Mouse (Mus musculus): Measurements from ENCODE around the gene Emx1.
"Not testable (repeated sequence)": the region's sequence is repeated elsewhere in the genome, so short reads cannot be mapped to it uniquely, and the experiment has no call there.

The Emx1 gene

DNA sequence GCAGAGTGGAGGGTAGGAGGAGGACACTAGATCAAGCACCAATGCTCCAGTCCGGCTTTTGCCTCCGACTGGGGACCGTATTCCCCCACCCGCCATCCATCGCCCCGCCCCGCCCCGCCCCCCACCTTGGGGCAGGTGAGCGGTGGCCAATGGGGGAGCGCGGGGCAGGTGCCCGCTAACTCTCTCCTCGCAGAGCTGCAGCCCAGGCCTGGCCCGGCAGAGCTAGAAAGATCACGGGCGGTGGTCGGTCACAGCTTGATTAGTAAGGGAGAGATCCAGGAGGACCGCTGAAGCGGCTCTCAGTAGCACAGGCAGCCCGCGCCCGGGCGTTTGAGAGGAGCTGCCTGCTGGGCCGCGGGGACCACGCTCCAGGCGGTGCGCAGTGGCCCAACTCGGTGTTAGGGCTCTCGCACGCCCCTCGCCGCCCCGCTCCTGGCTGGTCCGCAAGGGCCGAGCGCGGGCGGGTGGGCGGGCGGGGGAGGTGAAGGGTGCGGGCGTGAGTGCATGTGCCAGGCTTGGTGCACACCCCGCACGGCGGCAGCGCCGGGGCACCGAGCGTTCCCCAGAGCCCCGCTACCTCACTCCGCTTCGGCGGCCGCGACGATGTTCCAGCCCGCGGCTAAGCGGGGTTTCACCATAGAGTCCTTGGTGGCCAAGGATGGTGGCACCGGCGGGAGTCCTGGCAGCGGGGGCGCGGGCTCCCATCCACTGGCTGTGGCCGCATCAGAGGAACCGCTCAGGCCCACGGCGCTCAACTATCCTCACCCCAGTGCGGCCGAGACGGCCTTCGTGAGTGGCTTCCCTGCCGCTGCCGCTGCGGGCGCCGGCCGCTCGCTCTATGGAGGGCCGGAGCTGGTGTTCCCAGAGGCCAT, at the start of gene Emx1:
Emx1 (plus strand) TSS at position 99 of the 872 bp plus-strand sequence.
- DNase-seq (ENCODE audit: low spot score in 2 of 2) = peak; percentile 67 to 75

DNA sequence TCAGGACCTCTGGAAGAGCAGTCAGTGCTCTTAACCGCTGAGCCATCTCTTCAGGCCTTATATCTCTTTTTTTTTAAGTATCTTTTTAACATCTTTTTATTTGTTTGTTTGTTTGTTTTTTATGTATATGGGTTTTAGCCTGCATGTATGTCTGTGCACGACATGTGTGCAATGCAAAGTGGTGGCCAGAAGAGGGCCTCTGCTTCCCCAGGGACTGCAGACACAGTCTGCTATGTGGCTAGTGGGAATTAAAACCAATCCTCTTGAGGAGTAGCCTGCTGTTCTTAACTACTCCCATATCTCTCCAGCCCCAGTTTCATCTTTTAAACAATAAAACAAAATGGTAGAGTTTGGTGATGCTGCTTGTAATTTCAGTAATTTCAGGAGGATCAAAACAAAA, 47.7 kb upstream of the Emx1 start:
- DNase-seq (ENCODE audit: low spot score in 2 of 2) = no peak

DNA sequence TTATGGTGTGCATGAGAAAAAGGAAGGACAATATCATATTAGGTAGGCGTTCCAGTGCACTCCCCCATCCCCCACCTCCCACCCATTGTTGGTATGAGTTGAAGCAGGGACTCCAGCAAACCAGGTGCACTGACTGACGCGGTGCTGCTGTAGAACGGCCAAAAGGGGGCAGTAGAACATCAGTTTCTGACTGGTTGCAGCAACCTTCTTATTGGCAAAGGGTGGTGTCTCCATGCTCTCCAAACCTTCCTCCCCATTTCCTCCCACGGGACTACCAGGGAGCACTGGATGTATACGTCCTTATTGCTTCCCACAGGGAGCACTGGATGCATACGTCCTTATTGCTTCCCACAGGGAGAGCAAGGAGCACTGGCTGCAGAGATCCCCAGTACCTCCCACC, 46.2 kb upstream of the Emx1 start:
- peak in 1 of 2 experiments; percentile 41 for DNase-seq (ENCODE audit: low spot score in 2 of 2)

DNA sequence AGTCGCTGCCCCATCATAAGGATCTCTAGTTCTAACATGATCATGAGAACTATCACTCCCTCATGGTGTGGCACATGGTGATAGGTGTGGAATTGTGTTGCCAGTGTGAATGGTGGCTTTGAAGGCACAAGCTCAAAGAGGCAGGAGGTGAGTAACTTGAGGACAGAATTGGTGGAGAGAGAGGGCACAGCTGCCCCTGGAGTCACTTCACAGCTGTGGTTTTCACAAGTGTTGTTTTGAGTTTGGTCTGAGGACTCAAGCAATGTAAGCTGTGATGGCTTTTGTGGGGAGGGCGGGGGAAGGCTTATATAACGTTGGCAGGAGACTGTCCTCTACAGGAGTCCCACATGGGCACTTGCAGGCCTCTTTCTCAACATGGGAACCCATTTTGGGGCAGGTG, 42.8 kb upstream of the Emx1 start:
- DNase-seq (ENCODE audit: low spot score in 2 of 2) = no peak

DNA sequence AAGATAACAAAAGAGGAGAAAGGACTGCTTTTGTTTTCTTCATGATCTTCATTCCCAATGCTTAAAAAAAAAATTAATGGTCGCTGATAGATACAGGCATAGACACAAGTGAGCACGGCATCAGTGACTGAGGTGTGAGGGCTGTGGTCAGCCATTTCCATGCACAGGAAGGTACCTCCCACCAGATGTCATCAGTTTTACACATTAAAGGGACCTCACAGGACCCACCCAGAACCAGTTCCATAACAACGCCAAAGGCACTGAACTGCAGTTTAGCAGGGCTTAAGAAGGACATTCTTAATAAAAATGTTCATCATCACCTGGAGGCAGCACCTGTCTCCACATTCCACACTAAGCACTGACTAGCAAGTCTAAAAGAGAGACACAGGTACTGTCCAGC, 39.6 kb upstream of the Emx1 start:
- DNase-seq (ENCODE audit: low spot score in 2 of 2) = no peak

DNA sequence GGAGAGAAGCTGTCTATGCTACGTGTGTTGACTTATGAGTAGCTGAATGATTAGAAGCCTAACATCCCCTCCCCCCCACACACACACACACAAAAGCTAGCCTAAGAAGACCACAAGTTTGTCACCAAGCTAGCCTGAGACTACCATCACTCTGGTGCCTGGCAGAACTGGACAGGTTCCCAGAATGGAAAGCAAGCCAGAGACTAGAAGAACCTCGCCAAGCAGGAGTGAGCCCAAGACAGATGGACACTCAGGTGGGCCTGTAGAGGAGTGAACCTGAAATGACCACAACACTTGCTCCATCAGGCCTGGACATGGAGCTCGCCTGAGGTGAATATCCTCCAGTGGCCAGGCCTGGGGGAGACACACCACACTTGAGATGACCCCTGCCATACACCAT, 36.9 kb upstream of the Emx1 start:
- no peak for DNase-seq (ENCODE audit: low spot score in 2 of 2)

DNA sequence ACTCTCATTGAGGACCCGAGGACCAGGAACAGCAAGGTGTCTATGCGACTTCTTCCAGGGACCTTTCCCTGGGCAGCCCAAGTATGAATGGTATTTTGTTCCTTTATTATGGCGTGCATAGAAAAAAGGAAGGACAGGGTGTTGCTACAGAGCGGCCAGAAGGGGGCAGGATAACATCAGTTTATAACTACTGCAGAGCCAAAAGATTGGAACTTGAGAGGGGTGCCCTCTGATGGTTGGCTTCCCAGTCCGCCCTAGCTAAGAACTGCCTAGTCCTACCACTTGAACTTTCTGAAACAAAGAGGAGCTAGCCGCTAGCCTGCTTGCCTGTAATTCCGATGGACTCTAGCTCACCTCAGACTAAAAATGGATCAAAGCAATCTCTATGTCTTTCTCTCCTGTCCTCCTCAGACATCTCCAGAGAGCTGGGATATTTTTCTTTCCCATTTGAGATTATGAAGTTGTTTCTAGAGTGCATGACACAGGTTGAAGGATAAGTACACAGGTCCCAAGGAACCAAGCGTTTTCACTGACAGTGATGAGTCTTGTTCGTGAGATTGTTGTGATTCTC, 33.2 kb upstream of the Emx1 start:
- DNase-seq (ENCODE audit: low spot score in 2 of 2) = peak; percentile 73 to 77

DNA sequence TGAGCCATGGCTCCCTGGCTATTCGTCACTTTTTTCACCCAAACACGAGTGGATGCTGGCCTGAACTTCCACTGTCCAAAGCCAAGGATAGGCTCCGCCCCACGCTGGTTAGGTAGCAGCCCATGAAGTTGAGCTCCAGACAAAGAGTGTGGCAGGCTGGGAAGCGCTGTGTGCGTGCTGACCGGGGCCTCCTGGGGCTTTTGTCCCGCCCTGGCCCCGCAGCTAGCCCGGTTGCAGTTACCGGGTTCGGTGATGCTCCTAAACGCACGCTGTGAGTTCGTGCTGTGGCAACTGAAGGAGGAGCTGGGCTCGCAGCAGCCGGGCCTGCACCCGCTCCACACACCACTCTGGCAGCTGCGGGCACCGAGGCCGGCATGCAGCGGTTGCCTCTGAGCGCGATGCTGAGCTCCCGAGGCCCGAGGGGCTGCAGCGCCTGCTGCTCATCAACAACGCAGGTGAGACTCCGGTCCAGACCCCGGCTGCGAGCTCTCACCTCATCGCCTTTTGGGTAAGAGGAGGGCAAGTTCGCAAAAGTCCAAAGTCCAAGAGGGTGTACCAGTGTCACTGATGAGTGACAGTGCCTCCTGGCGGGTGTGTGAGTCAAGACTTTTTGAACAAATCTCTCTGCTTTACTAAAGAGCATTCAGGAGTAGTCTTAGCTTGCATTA, 32.2 kb upstream of the Emx1 start:
- DNase-seq (ENCODE audit: low spot score in 2 of 2) = no peak

DNA sequence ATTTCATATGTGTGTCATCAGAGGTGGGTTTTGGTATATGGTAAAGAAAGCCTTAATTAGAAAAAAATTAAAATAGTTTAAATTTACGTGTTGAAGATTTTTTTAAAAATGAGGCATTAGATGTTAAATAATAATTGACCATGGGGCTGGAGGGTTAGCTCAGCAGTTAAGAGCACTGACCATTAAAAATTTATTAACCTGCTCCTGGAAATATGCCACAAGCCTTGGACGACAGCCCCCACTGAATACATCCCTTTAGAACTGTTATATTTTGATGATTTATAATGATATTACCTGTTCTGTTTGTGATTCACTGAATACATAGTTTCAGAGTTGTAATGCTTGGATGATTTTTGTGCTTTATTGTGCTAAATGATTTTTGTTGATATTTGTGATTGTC, 30.7 kb upstream of the Emx1 start:
- not testable (repeated sequence) for DNase-seq (ENCODE audit: low spot score in 2 of 2)

DNA sequence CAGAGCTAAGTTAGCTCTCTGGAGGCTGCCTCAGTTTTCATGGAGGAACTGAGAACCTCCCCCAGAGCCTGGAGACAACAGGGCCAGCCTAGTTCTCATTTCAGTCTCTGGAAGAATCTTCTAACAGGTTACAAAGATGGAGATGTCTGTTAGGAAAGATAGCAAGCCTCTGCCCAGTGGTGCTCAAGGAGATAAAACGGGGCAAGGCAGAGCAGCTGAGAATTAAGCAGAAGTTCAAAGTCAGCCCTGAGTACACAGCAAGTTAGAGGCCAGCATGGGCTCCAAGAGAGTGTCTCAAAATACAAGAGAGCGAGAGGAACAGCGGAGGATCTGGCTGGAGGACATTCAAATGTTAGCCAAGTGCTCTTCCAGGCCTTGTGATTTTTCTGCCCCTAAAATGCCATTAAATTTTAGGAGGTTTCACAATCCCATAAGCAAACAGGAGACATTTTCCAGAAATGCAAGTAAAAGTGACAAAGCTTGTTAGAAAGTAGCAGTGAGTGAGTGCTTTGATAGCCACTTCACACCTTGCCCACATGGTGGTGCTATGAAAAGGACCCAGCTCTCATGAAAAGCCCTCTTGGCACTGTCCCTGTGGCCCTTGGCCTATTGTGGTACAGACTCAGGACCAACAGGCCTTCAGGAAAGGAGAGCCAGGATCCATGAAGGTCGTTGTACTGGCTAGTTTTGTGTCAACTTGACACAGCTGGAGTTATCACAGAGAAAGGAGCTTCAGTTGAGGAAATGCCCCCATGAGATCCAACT, 29.0 kb upstream of the Emx1 start:
- DNase-seq (ENCODE audit: low spot score in 2 of 2) = not testable (repeated sequence)

DNA sequence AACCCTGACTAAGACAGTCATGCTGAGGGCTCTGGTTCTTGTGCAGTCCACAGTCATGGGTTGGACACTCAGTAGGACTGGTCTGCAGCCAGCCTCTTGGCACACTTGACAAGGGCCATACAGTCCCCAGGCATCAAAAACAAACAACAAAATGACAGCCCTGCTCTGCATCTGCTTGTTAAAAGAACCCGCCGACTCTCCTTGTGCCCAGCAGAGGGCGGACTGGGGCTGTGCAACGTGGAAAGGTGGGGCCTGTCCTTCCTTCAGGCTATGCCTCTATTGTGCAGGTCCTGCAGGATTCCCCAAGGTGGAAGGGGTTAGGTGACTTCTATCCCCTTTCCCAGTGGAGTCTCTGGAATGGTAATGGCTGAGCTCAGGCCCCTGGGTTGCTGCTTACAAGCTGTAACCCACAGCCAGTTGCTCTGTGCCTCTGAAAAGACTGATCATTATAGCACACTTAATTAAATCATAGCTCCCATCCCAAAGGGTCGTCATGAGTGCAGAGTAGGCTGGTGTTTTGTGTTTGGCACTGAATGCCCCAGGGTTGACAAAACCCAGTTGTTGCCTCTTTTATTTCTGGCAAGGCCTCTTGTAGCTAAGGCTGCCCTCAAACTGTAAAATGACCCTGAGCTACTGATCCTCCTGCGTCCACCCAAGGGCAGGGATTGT, 28.0 kb upstream of the Emx1 start:
- peak; percentile 64 to 67 for DNase-seq (ENCODE audit: low spot score in 2 of 2)

DNA sequence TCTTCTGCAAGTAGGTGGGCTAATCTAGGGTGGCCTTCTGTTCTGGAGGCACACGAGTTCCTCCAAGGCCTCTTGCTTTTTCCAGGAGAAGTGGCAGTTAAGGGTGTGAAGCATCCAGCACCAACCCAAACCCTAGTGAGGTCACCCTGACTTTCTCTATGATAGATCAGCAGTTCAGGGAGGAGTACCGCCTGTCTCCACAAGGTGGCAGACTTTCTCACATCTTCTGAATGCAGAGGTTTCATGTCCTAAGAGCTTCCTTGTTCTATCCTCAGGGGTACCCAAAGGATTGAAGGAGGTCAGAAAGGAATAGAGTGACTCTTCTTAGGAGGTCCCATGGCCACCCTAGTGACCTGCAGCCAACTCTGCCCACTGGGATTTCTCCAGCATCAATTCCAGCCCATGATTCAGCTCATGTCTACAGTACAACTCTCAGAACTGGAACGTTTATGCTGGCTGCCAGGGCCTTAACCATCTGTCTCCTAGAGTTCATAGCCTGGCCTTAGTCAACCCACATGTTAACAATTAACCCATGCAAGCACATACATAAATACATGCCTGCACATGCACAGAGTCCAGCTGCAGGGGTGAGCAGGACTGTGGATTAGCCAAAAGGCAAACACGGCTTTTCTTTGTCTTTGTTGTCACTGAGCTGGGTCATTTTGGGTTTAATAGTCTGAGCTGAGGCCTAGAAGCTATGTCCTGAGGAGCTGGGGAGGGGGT, 26.9 kb upstream of the Emx1 start:
- peak; percentile 83 to 89 for DNase-seq (ENCODE audit: low spot score in 2 of 2)

DNA sequence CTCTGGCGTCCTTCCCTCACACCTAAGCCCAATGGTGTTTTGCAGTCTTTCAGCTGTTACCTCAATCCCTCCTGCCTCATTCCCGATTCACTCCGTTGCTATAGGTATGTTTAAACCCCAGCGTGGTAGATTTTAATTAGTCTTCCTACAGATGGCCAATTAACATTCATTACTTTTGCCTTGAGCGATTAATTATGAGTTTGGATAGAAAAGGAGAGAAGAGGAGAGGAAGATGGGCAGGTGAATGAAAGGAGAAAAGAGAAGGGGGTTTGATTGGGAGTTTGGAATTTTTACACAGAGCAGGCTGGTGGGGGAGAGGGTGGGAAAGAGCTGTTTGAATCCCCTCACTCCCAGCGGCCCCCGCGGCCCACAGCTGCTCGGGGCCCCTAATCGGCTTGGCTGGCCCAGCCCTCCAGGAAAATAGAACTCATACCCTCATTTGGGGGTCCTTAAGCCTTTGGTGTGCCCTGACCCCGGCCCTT, 21.8 kb upstream of the Emx1 start:
- DNase-seq (ENCODE audit: low spot score in 2 of 2) = no peak

DNA sequence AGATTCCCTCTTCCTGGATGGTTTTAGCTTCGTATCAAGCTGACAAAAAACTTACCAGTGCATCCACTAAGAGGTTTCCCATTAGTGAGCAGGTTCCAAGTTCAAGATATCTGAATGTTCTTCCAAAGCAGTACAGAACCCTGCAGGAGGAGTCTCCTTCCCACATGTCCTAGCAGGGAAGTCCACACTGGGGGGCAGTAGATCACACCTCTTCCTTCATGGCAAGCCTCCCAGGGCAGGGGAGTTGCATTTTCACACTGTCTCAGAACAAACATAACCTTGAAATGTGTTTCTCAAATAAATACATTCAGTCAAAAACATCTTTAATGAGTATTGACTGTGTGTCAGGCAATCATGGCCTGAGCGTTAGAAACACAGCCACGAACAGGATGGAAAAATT, 7.7 kb upstream of the Emx1 start:
- DNase-seq (ENCODE audit: low spot score in 2 of 2) = no peak

DNA sequence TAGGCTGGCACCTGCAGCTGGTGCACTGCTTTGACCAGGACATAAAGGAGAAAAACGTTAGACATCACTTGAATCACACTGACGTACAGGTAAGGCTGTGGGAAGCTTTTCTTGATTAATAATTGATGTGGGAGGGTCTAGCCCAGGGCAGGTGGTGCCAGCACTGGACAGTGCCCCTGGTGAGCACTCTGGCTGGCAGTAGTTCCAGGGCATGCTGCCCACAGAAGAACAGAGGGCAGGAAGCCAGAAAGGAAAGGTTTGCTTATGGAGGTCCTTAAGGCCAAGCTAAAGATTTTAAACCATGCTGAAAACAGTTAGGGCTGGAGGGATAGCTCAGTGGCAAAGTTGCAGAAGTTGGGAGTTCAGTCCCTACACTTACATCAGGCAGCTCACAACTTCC, 7.2 kb upstream of the Emx1 start:
- no peak for DNase-seq (ENCODE audit: low spot score in 2 of 2)

DNA sequence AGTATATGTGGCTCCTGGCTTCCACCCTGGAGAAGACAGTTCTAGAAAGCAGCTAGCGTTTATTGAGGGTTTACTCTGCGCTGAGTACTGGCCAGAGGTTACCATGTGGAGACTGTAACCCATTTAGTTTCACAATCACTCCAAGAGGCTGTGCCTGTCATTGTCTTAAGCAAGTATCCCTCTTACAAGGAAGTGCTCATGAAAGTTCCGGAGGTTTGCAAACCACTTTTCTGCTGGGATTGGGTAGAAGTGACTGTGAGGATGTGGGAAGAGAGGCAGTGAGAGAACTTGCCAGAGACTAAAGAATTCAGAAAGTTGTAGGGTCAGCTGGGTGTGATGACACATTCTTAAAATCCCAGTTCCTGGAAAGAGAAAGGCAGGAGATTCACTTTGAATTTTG, 3.3 kb upstream of the Emx1 start:
- no peak for DNase-seq (ENCODE audit: low spot score in 2 of 2)

DNA sequence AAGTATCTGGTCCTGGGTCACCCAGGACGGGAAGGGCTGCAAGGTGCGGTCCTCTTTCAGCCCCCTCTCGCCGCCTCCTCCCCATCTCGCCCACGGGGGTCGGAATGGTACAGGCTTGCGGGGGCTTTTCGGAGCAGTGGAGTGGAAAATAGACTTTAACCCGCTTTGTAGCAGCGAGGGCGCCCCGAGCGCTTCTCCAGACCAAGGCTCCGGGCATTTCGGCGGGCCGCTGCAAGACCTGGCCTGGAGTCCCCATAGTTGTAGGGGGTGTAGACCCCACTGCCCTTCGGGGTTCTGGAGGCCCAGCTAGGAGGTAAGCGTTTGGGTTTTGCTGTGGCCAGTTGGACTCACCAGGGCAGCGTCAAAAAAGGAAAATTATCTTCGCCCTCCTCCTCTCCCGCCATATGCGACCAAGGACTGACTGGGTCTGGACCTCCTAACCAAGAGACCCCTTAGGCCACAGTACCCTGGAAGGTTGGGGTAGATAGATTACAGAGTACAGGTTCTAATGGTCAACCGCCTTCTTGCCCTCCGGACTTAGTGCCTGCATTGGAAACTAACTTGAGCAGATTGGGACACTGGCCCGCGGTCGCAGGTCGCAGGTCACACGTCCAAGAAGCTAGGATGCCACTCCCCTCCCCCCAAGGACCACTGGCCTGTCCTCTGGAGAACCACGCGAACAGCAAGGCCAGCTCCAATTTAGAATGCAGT, 1.1 kb upstream of the Emx1 start:
- DNase-seq (ENCODE audit: low spot score in 2 of 2) = no peak

DNA sequence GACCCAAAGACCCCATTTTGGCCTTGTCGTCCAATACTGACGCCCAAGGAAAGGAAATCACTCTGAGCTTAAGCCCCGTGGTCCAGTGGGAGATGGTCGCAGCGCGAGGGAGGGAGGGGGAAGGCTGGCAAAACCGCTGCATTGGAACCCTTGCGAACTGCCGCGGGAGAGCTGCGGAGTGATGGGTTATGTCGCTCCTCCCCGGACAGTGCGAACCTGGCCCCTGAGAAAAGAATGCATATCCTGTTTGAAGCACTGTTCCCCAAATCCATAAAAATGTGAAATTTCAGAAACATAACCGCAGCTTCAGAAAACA, 536 bp upstream of the Emx1 start:
- no peak for DNase-seq (ENCODE audit: low spot score in 2 of 2)

DNA sequence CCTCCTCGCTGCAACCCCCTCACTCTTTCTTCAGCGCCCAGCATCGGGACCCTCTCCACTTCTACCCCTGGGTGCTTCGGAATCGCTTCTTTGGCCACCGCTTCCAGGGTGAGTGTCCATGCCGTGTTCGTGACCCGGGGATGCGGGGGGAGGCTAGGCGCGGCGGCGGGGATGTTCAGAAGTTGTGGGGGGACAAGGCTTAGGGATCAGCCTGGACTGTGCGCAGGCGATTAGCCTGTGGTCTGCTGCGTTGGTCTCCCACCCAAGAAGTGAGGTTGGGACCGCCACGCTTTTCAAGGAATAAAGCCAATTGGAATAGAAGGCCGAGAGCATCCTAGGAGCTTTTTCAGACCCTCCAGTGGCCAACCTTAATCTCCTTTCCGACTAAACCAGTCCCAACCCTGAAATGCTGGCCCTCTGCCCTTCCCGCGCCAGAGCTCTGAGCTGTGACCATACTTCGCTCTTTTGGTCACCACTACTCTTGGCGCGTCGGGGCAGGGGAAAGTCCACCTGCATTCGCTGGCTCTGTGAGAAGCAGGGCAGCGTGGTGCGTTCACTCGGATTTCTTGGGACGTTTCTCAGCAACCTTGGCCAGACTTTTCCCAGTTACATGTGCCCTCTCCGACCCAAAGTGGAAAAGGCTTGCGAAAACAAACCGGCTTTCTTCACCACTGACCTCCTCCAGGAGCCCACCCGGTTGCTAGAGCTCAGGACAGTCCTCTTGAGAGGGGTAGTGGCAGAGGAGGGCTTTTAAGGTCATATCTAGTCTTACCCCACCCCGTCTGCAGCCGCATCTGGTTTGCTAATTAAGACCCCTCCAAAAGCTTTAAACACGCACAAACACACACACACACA, 1.2 kb downstream of the Emx1 start:
- DNase-seq (ENCODE audit: low spot score in 2 of 2) = no peak

Measured in right cerebral cortex, adult 2 months (tissue).